Mouse (Mus musculus): ENCODE data around the gene Ppil2.

Gene Ppil2

DNA sequence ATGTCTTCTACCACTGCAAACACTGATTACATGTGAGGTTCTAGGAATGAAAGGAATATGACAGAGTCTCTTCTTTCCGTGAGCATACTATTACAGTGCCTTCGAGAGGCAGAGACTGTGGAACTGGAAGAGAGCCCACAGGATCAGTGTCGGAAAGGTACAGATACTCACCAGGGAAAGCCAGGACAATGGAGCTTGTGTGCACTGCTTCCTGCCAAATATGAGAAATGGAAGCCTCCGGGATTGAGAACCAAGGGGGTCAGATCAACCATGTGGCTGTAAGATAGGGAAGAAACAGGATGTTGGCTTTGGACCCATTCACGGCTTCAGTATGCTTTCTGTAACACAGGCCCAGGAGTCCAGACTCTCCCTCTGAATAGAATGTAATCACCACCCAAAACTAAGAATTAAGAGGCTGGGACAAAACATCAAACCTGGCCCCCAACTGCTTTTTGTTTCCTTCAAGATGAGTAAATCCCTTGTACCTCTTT is 6.3 kb upstream of the Ppil2 start:
- in situ Hi-C loops (cut with MboI; ENCODE audit: low pct_unique_long_range_greater_than_20kb in 1 of 2, low sequenced_read_pairs in 2 of 2, unreplicated experiment in 1 of 2) = no loop called here

GRCm38 (mm10) chr16:17104600-17104999 is 6.5 kb downstream of the Ppil2 start:
- in situ Hi-C loops (cut with MboI; ENCODE audit: low pct_unique_long_range_greater_than_20kb in 1 of 2, low sequenced_read_pairs in 2 of 2, unreplicated experiment in 1 of 2) = no loop called here

DNA sequence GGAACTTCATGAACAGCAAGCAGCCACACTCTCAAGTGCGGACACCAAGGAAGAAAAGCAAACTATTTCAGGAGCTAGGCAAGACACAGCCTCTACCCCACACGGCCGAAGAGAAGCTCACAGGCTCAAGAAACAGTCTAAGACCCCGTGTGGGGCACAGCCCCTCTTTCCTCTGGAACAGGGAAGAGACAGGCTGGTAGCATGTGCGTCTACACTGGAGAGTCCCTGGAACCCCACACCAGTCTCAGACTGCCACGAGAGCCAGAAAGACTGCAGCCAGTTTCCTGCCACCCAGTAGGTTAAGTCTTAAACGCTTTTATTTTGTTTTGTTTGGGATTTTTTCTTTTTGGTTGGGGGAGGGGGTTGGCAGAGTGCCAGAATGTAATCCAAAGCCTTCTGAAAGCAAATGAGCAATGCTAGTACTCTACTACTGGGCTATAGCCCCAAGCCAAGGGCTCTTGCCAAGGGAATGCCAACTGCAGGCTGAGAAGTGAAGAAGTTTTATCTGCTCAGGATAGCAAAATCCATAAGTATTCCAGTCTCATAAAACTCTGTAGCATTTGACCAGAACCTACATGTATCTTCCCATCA is 8.3 kb downstream of the Ppil2 start:
- in situ Hi-C loops (cut with MboI; ENCODE audit: low pct_unique_long_range_greater_than_20kb in 1 of 2, low sequenced_read_pairs in 2 of 2, unreplicated experiment in 1 of 2) = no loop called here

DNA sequence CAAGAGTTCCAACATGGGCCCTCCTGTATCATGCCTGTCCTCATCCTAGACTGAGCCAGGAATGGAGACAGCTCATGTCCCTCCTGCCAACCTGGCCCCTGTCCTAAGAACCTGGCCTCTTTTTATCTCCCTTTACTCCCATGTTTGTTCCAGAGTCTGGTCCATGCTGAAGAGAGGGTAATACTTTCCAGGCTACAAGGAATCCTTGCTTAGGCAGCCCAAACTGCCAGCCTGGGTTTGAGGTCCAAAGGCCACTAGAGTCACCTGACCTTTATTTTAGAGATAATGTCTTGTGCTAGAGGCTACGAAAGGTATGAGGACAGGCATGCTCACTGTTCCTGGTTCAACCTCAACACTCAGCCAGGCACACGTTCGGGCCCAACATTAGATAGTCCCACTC is 14.1 kb downstream of the Ppil2 start:
- in situ Hi-C loops (cut with MboI; ENCODE audit: low pct_unique_long_range_greater_than_20kb in 1 of 2, low sequenced_read_pairs in 2 of 2, unreplicated experiment in 1 of 2) = no loop called here

- in situ Hi-C loops (cut with MboI; ENCODE audit: low pct_unique_long_range_greater_than_20kb in 1 of 2, low sequenced_read_pairs in 2 of 2, unreplicated experiment in 1 of 2) = no loop called here
Observed at GRCm38 (mm10) chr16:17088346-17088745, 22.7 kb downstream of the Ppil2 start.

GRCm38 (mm10) chr16:17086669-17087193 is 24.3 kb downstream of the Ppil2 start:
- in situ Hi-C loops (cut with MboI; ENCODE audit: low pct_unique_long_range_greater_than_20kb in 1 of 2, low sequenced_read_pairs in 2 of 2, unreplicated experiment in 1 of 2) = no loop called here

DNA sequence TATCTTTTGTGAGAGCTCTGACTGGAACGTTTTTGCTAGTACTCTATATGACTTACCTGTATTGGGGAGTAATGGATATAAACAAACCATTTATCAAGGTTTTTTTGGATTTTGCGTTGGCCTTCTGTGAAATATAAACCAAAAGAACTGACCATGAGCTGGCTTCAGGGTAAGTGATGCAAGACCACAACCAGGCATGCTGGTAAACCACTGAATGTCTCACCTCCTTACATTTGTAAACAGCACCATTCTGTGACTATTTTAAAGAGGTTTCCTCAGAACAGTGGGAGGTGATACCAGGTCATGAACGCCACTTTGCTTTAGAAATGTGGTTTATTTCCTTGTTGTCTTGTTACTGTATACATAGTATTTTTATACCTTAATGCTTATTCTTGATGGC is 24.8 kb downstream of the Ppil2 start:
- in situ Hi-C loops (cut with MboI; ENCODE audit: low pct_unique_long_range_greater_than_20kb in 1 of 2, low sequenced_read_pairs in 2 of 2, unreplicated experiment in 1 of 2) = no loop called here

GRCm38 (mm10) chr16:17085636-17086035 is 25.4 kb downstream of the Ppil2 start:
- in situ Hi-C loops (cut with MboI; ENCODE audit: low pct_unique_long_range_greater_than_20kb in 1 of 2, low sequenced_read_pairs in 2 of 2, unreplicated experiment in 1 of 2) = no loop called here

DNA sequence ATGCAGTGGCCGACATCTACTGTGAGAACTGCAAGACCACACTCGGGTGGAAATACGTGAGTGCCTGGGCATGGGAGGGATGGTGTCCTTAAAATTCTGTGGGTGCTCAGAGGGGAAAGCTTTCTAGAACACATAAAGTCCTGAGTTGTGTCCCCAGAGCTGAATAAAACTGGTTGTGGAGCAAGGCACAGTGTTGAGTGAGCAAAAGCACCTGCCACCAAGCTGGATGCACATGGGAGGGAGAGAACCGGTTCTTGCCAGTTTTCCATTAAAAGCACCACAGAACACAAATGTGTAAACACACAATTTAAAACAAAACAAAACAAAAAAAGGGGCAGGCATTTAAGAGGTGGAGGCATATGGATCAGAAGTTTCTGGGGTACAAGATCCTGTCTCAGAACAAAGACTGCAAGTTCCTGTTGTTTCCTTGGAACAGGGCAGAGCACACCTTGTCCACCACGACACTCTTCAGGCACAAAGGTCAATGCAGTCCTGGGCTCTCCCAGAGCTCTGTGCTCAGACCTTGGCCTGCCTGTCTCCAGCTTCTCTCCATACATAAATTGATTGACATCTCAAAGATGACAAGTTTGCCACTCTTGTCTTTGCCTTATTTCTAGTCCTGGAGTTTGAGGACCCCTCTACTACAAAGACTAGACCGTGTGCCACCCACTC is 28.8 kb downstream of the Ppil2 start:
- in situ Hi-C loops (cut with MboI; ENCODE audit: low pct_unique_long_range_greater_than_20kb in 1 of 2, low sequenced_read_pairs in 2 of 2, unreplicated experiment in 1 of 2) = loop anchor here in 1 of 2 experiments (5.0 kb wide), 1 partner anchor 200 kb away; no protein-coding TSS in a partner anchor

GRCm38 (mm10) chr16:17078101-17078500 is 33.0 kb downstream of the Ppil2 start:
- in situ Hi-C loops (cut with MboI; ENCODE audit: low pct_unique_long_range_greater_than_20kb in 1 of 2, low sequenced_read_pairs in 2 of 2, unreplicated experiment in 1 of 2) = no loop called here

DNA sequence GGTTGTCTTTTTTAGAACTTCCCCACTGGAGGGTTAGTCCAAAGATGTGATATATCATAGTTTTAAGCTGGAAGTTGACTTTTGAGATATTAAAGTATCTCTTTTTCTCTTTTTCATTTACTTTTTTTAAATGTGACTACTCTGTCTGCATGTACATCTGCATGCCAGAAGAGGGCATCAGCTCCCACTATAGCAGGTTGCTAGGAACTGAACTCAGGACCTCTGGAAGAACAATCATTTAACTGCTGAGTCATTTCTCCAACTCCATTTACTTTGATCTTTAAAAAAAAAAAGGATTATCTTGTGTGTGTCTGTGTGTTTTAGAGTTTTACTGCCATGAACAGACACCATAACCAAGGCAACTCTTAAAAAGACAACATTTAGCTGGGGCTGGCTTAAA is 34.2 kb downstream of the Ppil2 start:
- in situ Hi-C loops (cut with MboI; ENCODE audit: low pct_unique_long_range_greater_than_20kb in 1 of 2, low sequenced_read_pairs in 2 of 2, unreplicated experiment in 1 of 2) = no loop called here

- in situ Hi-C loops (cut with MboI; ENCODE audit: low pct_unique_long_range_greater_than_20kb in 1 of 2, low sequenced_read_pairs in 2 of 2, unreplicated experiment in 1 of 2) = no loop called here
Observed at GRCm38 (mm10) chr16:17076301-17076700, 34.8 kb downstream of the Ppil2 start.

- in situ Hi-C loops (cut with MboI; ENCODE audit: low pct_unique_long_range_greater_than_20kb in 1 of 2, low sequenced_read_pairs in 2 of 2, unreplicated experiment in 1 of 2) = no loop called here
Observed at GRCm38 (mm10) chr16:17073000-17073399, 38.1 kb downstream of the Ppil2 start.

DNA sequence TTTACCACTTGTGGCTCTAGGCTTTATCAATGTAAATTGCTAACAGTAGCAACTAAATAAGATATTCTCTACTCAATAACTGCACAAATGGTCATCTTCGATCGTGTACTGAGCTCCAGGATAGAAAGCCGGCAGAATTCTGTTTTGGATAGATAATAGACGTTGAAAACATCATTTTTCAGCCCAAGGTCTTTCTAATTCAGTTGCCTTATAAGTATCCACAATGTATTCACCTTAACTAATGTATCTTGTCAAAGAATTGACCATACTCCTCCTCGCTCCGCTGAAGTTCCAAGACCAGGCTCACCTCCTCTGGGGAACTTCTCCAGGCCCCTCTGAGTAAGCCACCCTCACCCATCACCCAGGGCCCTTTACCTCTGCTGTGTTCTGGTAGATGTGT is 40.3 kb downstream of the Ppil2 start:
- in situ Hi-C loops (cut with MboI; ENCODE audit: low pct_unique_long_range_greater_than_20kb in 1 of 2, low sequenced_read_pairs in 2 of 2, unreplicated experiment in 1 of 2) = no loop called here

DNA sequence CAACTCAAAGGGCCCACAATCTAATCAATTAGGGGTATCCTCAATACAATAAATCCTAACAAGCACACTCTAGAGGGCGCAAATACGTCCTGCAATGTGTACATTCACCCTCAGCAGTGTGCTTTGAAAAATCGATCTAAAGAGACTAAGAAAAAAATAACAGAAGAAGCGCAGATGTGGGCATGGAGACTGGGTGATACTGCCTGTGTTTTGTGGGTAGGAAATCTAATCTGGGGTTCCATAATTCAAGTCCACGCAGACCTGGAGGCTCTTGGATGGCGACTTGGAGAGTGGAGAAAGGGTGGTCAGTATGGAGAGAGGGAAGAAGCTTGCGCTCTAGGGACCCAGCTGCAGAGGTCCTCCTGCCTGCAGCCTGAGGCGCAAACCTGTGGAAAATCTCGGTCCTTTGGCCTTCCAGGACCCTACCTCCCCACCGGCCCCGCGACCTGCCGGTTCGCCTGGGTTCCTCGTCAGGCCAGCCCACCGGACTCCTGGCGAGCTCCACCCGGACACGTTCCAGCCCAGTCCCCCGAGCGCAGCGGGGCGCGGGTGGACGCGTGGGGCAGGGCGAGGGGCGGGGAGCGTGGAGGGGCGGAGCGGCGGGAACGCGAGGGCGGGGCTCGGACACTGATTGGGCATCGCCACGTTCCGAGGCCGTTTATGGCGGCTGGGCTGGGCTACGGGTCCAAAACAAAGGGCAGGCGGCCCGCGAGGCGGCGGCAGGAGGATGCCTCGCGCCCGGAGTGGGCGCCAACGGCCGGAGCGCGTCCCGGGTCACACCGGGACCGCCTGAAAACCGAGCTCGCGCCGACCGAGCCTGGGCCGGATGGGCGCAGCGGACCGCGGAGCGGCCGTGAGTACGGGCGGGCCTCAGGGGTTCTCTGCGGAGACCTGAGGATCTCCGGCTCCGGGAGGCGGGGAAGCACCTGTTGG is 41.3 kb downstream of the Ppil2 start, which contains the start of gene Ypel1:
Gene Ypel1 (plus strand): TSS at position 186 of the 933 bp plus-strand sequence.
- in situ Hi-C loops (cut with MboI; ENCODE audit: low pct_unique_long_range_greater_than_20kb in 1 of 2, low sequenced_read_pairs in 2 of 2, unreplicated experiment in 1 of 2) = no loop called here

DNA sequence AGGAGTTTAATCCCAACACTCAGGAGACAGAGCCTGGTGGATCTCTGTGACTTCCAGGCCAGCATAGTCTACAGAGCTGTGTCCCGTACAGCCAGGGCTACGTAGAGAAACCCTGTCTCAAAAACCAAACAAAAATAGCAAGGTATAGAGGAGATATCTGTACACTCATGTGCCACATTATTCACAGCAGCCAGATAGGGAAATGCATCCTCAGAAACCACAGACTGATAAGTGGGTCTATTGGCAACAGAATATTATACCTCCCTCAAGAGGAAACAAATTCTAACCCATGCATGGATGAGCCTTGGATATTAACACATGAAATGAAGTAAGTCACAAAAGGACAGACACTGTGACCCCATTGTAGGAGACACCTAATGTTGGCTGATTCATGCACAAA is 43.5 kb downstream of the Ppil2 start:
- in situ Hi-C loops (cut with MboI; ENCODE audit: low pct_unique_long_range_greater_than_20kb in 1 of 2, low sequenced_read_pairs in 2 of 2, unreplicated experiment in 1 of 2) = no loop called here

DNA sequence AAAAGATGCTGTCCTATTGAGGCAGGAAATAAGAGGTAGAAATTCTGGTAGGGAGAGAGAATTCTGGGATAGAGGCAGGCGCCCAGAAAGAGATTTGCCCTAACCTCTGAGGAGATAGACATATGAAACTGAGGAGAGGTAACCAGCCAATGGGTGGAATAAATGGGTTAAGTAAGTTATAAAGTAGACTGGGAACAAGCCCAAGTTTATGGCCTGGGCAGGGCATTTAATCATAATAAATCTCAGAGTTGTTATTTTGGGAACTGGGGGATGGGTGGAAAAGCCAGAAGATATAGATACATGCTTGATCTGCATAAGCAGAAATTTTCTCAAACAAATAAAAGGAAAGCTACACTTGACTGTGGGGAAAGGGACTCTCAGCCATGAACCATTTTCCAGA is 48.7 kb downstream of the Ppil2 start:
- in situ Hi-C loops (cut with MboI; ENCODE audit: low pct_unique_long_range_greater_than_20kb in 1 of 2, low sequenced_read_pairs in 2 of 2, unreplicated experiment in 1 of 2) = no loop called here

DNA sequence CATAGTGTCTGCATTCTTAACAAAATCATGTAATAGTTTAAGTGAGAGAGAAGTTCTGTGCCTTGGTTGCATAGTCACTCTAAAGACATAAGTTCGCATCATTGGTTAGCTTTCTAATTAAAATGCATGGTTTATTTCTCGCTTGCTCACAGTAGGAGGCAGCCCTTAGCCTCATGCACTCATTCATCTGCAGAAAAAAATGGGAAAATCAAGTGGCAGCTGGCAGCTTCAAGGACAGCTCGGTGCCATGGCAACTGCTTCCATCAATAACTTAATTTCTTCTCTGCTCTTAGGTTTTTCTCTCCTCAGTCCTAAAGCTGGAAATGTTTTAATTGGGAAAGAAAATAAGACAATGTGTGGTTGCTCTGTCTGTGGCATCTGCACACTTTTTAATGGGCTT is 55.5 kb downstream of the Ppil2 start:
- in situ Hi-C loops (cut with MboI; ENCODE audit: low pct_unique_long_range_greater_than_20kb in 1 of 2, low sequenced_read_pairs in 2 of 2, unreplicated experiment in 1 of 2) = no loop called here

- in situ Hi-C loops (cut with MboI; ENCODE audit: low pct_unique_long_range_greater_than_20kb in 1 of 2, low sequenced_read_pairs in 2 of 2, unreplicated experiment in 1 of 2) = no loop called here
Observed at GRCm38 (mm10) chr16:17053903-17054302, 57.2 kb downstream of the Ppil2 start.

All from mouse embryonic stem cell (cell line).